Mouse (Mus musculus) layer of hippocampus, adult 2 months (tissue): ENCODE measurements at regions not wholly inside any gene's neighbourhood (a gene's known extent, or its start where the extent isn't known, plus 50 kb on each side); places are given as distances from the start of the nearest gene placed in this dataset.

Experiments
- DNase-seq, 2 experiments: peaks; one replicate each; pipeline ENCODE4 v3.0.0; 2022; ENCODE audit warnings: low spot score in 2 of 2
- H3K27ac ChIP-seq: fragments of 200-600 bp; 2 replicates; pipeline ENCODE4 v1.8.1; 2022
- H3K4me3 ChIP-seq: fragments of 200-600 bp; 2 replicates; pipeline ENCODE4 v1.8.1; 2022; ENCODE audit warnings: mild to moderate bottlenecking
- CTCF ChIP-seq: fragments of 200-600 bp; conservative IDR thresholded peaks from 2 replicates; pipeline ENCODE4 v1.8.1; 2022; ENCODE audit warnings: antibody characterized with exemption, mild to moderate bottlenecking, moderate library complexity

DNA sequence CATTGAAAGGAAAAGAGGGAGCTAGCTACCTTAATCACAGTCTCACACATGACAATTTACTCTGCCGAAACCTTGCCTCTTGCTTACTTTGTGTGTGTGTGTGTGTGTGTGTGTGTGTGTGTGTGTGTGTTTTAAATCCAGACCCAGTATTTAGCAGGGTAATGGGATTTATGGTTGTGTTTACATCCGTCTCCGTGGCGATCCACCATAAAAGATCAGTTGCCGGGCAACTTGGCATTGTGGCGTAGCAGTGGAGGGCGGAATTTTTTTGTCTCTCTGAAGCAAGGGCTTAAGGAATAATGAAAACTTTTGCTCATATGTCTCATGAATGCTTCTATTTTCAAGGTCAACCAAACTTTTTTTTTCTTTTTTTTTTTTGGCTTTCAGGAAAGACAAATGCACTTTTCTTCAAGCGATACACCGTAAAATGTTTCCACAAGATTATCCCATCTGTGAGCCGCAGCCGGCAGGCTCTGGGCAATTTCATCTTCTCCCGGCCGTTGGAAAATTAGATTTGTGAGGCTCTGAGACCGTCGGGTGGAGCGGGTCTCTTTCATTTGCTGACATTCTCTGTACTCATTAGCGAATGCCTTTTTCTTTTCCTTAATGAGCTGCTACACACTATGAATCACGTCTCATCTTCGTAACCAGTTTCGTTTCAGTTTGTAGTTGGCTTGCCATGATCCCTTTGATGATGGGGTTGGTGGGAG, 53.9 kb upstream of the Ptch1 start:
- H3K27ac ChIP-seq, result no peak overlapping the region
- TF ChIP-seq CTCF, result no peak
- peak in 1 of 2 experiments; percentile 11 for DNase-seq
- peak overlapping the region; percentile 44 for H3K4me3 ChIP-seq

- no peak for TF ChIP-seq CTCF
- H3K4me3 ChIP-seq, result peak overlapping the region; percentile 44
- DNase-seq, result no peak
- no peak overlapping the region for H3K27ac ChIP-seq
Measured at GRCm38 (mm10) chr13:63627894-63628287, 54.5 kb upstream of the Ptch1 start.

GRCm38 (mm10) chr13:63631771-63632347, 58.5 kb upstream of the Ptch1 start:
- DNase-seq, result no peak
- no peak for TF ChIP-seq CTCF
- Histone ChIP-seq H3K27ac (no peak overlapping the region), H3K4me3 (no peak overlapping the region)

DNA sequence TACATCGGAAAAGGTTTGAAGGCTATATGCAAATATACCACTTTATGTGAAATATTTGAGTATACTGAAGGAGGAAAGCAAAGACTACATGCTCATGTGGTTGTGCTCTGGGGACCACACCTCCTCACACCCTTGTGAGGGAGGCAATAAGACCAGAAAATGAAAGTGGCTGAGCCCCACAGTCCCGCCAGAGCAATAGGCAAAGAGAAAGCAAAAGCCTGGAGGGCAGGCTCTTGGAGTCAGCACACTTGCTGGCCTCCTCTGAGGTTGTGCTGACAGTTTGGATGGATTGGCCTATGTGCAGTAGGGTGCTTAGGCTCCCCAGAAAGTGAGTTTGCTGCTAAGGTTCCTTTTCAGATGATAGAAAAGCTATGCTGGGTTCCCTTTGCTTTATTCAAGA, 60.9 kb upstream of the Ptch1 start:
- Histone ChIP-seq H3K27ac (no peak overlapping the region), H3K4me3 (no peak overlapping the region)
- DNase-seq, result no peak
- no peak for TF ChIP-seq CTCF

DNA sequence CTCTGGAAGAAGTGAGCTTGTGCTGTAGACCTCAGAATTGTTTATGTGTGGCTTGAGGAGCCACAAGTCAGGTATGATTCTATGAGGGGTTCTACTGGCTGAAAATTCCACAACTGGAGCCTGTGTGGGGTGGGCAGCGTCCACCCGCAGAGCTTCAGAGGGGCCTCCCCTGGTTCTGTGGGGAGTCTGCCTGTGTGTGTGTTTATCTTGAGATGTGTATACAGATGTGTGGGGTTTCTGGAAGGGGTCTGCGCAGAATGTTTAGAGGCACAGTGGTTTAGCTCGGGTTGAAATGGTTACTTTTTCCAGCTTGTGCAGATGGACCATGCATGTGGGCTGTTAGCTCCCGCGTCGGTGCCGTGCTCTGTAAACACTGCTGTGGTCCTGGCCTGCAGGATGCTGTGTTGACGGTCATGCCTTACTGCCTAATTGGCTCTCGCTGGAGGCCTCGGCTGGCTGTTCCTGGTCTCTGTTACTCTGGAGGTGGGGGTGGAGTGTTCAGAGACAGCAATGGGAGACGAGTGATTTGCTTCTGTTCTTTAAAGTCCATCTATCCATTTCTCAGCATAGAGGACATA, 68.3 kb upstream of the Ptch1 start:
- H3K4me3 ChIP-seq, result no peak overlapping the region
- no peak overlapping the region for H3K27ac ChIP-seq
- no peak for DNase-seq
- no peak for TF ChIP-seq CTCF

DNA sequence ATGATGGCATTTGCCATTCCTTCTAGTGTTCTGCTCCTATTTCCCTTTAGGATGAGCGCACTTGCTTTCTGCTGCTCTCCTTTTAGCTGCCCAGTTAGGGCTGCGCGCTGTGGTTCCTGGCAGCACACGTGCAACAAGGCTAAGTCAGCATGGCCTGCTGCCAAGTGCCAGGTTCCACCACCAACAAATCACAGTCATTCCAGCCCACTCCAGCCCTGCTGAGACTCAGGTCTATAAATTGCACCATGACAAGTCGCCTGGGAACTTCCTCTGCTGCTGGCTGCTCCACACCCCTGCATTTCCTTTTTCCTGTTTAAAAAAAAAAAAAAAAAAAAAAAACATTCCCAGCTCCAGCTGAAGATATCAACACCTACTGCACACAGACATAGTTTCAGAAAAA, 69.2 kb upstream of the Ptch1 start:
- DNase-seq, result peak in 1 of 2 experiments; percentile 3
- Histone ChIP-seq H3K4me3 (no peak overlapping the region), H3K27ac (0 out of 2 replicates have a peak overlapping the region, but pooled peaks have one; percentile 8)
- TF ChIP-seq CTCF, result no peak

- Histone ChIP-seq H3K4me3 (no peak overlapping the region), H3K27ac (0 out of 2 replicates have a peak overlapping the region, but pooled peaks have one; percentile 8)
- TF ChIP-seq CTCF, result no peak
- DNase-seq, result no peak
Measured at GRCm38 (mm10) chr13:63643394-63643793, 70.0 kb upstream of the Ptch1 start.

DNA sequence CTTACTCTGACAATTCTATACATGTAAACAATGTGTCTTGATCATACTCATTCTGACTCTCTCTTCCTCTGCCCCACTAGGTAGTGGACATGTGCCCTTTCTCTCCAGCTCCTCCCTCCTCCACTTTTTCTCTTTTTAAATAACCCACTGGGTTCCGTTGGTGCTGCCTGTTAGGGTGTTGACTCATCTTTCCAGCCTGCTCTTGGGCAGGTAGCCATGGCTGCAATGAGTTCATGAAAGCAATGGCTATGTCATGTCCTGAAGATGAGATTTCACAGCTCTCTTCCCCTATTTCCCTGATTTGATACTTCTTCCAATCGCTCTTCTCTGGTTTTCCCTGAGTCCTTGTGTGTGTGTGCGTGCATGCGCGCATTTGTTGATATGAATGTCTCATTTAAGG, 70.9 kb upstream of the Ptch1 start:
- TF ChIP-seq CTCF, result no peak
- no peak overlapping the region for H3K4me3 ChIP-seq
- no peak overlapping the region for H3K27ac ChIP-seq
- no peak for DNase-seq

GRCm38 (mm10) chr13:63649058-63649647, 75.8 kb upstream of the Ptch1 start:
- H3K4me3 ChIP-seq, result no peak overlapping the region
- DNase-seq, result no peak
- no peak for TF ChIP-seq CTCF
- H3K27ac ChIP-seq, result no peak overlapping the region

DNA sequence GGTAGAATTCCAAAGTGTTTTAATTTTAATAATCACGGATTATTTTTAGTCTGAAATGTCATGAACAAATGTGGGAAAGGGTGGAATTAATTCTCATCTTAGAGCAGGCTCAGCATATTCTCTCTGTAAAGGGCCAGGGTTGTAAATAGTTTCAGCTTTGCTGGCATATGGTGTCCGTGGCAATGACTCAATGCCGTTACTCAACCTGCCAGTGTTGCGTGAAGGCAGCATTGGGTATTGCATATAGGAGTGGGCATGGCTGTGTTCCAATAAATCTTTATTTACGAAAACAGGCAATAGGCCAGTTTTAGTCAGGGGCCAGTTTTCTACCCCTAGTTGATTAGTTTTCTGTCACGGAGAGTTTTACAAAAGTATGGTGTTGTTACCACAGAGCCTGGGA, 81.1 kb upstream of the Ptch1 start:
- H3K4me3 ChIP-seq, result no peak overlapping the region
- no peak overlapping the region for H3K27ac ChIP-seq
- no peak for TF ChIP-seq CTCF
- DNase-seq, result no peak

- H3K4me3 ChIP-seq, result no peak overlapping the region
- DNase-seq, result no peak
- no peak for TF ChIP-seq CTCF
- no peak overlapping the region for H3K27ac ChIP-seq
Measured at GRCm38 (mm10) chr13:63657115-63657514, 83.7 kb upstream of the Ptch1 start.

GRCm38 (mm10) chr13:63659412-63659811, 86.0 kb upstream of the Ptch1 start:
- no peak for TF ChIP-seq CTCF
- no peak overlapping the region for H3K27ac ChIP-seq
- no peak for DNase-seq
- no peak overlapping the region for H3K4me3 ChIP-seq

DNA sequence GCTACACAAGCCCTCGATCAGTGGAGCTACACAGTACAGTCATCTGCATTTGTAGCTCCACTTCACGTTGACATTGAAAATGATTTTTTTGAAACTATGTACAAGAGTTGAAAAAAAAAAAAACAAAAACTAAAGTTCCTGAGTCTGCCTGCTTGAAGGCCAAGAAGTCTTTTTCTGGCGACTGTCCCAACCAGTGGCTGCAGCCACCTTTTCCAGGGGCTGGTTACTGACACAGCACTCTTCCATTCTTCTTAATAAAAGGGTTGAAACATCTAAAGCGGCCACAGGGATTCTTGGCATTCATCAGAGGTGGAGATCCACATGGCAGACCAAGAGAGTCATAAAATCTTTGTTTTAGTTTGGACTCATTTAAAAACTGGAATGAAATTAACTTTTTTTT, 87.0 kb upstream of the Ptch1 start:
- no peak overlapping the region for H3K27ac ChIP-seq
- DNase-seq, result no peak
- no peak for TF ChIP-seq CTCF
- H3K4me3 ChIP-seq, result no peak overlapping the region
